Mouse (Mus musculus): Measurements from ENCODE around the gene Col5a2. TPM values are rescaled to one million over a fixed set of nuclear protein-coding genes. Genes with fewer than 3 reads are reported as not detected.

The Col5a2 gene
- total and polyA plus RNA-seq, 3 experiments, result not detected

DNA sequence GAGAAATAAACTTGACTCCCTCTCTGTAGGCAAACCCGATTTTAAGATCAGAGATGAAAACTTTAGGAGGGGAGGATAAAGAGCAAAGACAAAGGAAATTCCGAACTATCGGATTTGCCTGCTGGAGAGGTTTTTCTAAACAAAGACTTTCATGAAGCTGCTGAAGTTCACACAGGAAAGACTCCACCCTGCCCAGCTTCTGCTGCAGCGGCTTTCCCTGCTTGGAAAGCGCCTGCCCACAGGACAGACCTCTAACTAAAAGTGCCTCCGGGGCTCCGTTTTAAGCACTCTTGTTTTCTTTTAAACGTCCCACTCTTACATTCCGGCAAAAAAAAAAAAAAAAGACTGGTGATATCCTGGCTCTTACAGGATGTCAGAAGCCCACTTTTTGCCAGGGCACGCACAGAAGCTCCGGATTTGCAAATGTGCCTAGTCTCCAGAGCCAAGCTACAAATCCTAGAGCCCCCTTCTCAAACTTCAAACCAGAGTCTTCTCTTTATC is 791 bp downstream of the Col5a2 start:
- no peak overlapping the region for H3K4me2 ChIP-seq (ENCODE audit: insufficient read depth, low read depth, poor library complexity, severe bottlenecking)
- H3K9me3 ChIP-seq (replicated peaks; ENCODE audit: low read length), result no peaks in the 10 kb centered on the region
- no peaks in the 10 kb centered on the region for H3K36me3 ChIP-seq (replicated peaks in 1 of 2; ENCODE audit: control insufficient read depth in 1 of 2, insufficient read depth in 1 of 2, low read length in 1 of 2)
- TF ChIP-seq TCF12 (IDR thresholded peaks at IDR 0.05; ENCODE audit: low read depth, low read length) (no peak), USF2 (conservative IDR thresholded peaks at IDR 0.05; ENCODE audit: low read depth, low read length) (no peak), ZKSCAN1 (IDR thresholded peaks at IDR 0.05; ENCODE audit: borderline replicate concordance, low read depth, low read length) (no peak), ZNF384 (IDR thresholded peaks at IDR 0.05; ENCODE audit: low read depth, low read length) (no peak)
- no peak overlapping the region for H3K4me3 ChIP-seq (replicated peaks in 1 of 3; ENCODE audit: low read depth in 2 of 3, low read length in 2 of 3, poor library complexity in 1 of 3)
- H3K27ac ChIP-seq (ENCODE audit: insufficient read depth, low read depth), result no peak overlapping the region
- H3K27me3 ChIP-seq (replicated peaks), result no peaks in the 10 kb centered on the region
- H3K79me2 ChIP-seq (replicated peaks; ENCODE audit: control insufficient read depth, extremely low read depth, insufficient read depth, poor library complexity, severe bottlenecking), result no peaks in the 10 kb centered on the region
- DNase-seq (ENCODE audit: extremely low read depth), result no peak
- dilution Hi-C loops (cut with MboI; ENCODE audit: extremely low pct_ligation_motif_present, extremely low pct_unique_long_range_greater_than_20kb, low sequenced_read_pairs), result no loop called here
- in situ Hi-C loops (cut with MboI; ENCODE audit: low pct_ligation_motif_present, low pct_unique_long_range_greater_than_20kb, low sequenced_read_pairs), result no loop called here
- H3K4me1 ChIP-seq (ENCODE audit: control insufficient read depth in 1 of 2, insufficient read depth in 2 of 2), result no peaks in the 10 kb centered on the region
- no peak overlapping the region for H3K9ac ChIP-seq (ENCODE audit: insufficient read depth, low read depth)

GRCm38 (mm10) chr1:45501437-45501836 is 1.6 kb downstream of the Col5a2 start:
- no peak overlapping the region for H3K4me2 ChIP-seq (ENCODE audit: insufficient read depth, low read depth, poor library complexity, severe bottlenecking)
- H3K27me3 ChIP-seq (replicated peaks), result no peaks in the 10 kb centered on the region
- H3K9ac ChIP-seq (ENCODE audit: insufficient read depth, low read depth), result no peak overlapping the region
- no peaks in the 10 kb centered on the region for H3K36me3 ChIP-seq (replicated peaks in 1 of 2; ENCODE audit: control insufficient read depth in 1 of 2, insufficient read depth in 1 of 2, low read length in 1 of 2)
- in situ Hi-C loops (cut with MboI; ENCODE audit: low pct_ligation_motif_present, low pct_unique_long_range_greater_than_20kb, low sequenced_read_pairs), result no loop called here
- TF ChIP-seq CHD2 (IDR thresholded peaks at IDR 0.05; ENCODE audit: low read length) (no peak), CTCF (conservative IDR thresholded peaks at IDR 0.05 in 1 of 2, IDR thresholded peaks at IDR 0.05 in 1 of 2; ENCODE audit: low read depth in 2 of 2, low read length in 2 of 2) (no peak), USF2 (conservative IDR thresholded peaks at IDR 0.05; ENCODE audit: low read depth, low read length) (no peak), POLR2AphosphoS2 (IDR thresholded peaks at IDR 0.05; ENCODE audit: low read depth, low read length) (no peak), MAZ (IDR thresholded peaks at IDR 0.05; ENCODE audit: low read depth, low read length) (no peak), ZNF384 (IDR thresholded peaks at IDR 0.05; ENCODE audit: low read depth, low read length) (no peak), ETS1 (conservative IDR thresholded peaks at IDR 0.05; ENCODE audit: low read depth, low read length) (no peak), MAX (IDR thresholded peaks at IDR 0.05; ENCODE audit: low read length) (no peak), KAT2A (IDR thresholded peaks at IDR 0.05; ENCODE audit: insufficient replicate concordance, low read length) (no peak), PAX5 (IDR thresholded peaks at IDR 0.05; ENCODE audit: low read length) (no peak)
- dilution Hi-C loops (cut with MboI; ENCODE audit: extremely low pct_ligation_motif_present, extremely low pct_unique_long_range_greater_than_20kb, low sequenced_read_pairs), result no loop called here
- DNase-seq (ENCODE audit: extremely low read depth), result no peak
- no peaks in the 10 kb centered on the region for H3K9me3 ChIP-seq (replicated peaks; ENCODE audit: low read length)
- no peak overlapping the region for H3K27ac ChIP-seq (ENCODE audit: insufficient read depth, low read depth)
- no peaks in the 10 kb centered on the region for H3K4me1 ChIP-seq (ENCODE audit: control insufficient read depth in 1 of 2, insufficient read depth in 2 of 2)
- no peak overlapping the region for H3K4me3 ChIP-seq (replicated peaks in 1 of 3; ENCODE audit: low read depth in 2 of 3, low read length in 2 of 3, poor library complexity in 1 of 3)
- H3K79me2 ChIP-seq (replicated peaks; ENCODE audit: control insufficient read depth, extremely low read depth, insufficient read depth, poor library complexity, severe bottlenecking), result no peaks in the 10 kb centered on the region

GRCm38 (mm10) chr1:45500456-45500855 is 2.6 kb downstream of the Col5a2 start:
- Histone ChIP-seq H3K27me3 (replicated peaks) (no peaks in the 10 kb centered on the region), H3K9me3 (replicated peaks; ENCODE audit: low read length) (no peaks in the 10 kb centered on the region), H3K27ac (ENCODE audit: insufficient read depth, low read depth) (no peak overlapping the region), H3K4me1 (ENCODE audit: control insufficient read depth in 1 of 2, insufficient read depth in 2 of 2) (no peaks in the 10 kb centered on the region), H3K9ac (ENCODE audit: insufficient read depth, low read depth) (no peak overlapping the region), H3K79me2 (replicated peaks; ENCODE audit: control insufficient read depth, extremely low read depth, insufficient read depth, poor library complexity, severe bottlenecking) (no peaks in the 10 kb centered on the region), H3K4me3 (replicated peaks in 1 of 3; ENCODE audit: low read depth in 2 of 3, low read length in 2 of 3, poor library complexity in 1 of 3) (no peak overlapping the region), H3K4me2 (ENCODE audit: insufficient read depth, low read depth, poor library complexity, severe bottlenecking) (no peak overlapping the region), H3K36me3 (replicated peaks in 1 of 2; ENCODE audit: control insufficient read depth in 1 of 2, insufficient read depth in 1 of 2, low read length in 1 of 2) (no peaks in the 10 kb centered on the region)
- no peak for DNase-seq (ENCODE audit: extremely low read depth)
- in situ Hi-C loops (cut with MboI; ENCODE audit: low pct_ligation_motif_present, low pct_unique_long_range_greater_than_20kb, low sequenced_read_pairs), result no loop called here
- dilution Hi-C loops (cut with MboI; ENCODE audit: extremely low pct_ligation_motif_present, extremely low pct_unique_long_range_greater_than_20kb, low sequenced_read_pairs), result no loop called here
- TF ChIP-seq NRF1 (IDR thresholded peaks at IDR 0.05; ENCODE audit: low read depth, low read length) (no peak), SIN3A (IDR thresholded peaks at IDR 0.05; ENCODE audit: low read length) (no peak), RAD21 (IDR thresholded peaks at IDR 0.05; ENCODE audit: low read depth, low read length) (no peak), RCOR1 (conservative IDR thresholded peaks at IDR 0.05; ENCODE audit: low read depth, low read length) (no peak), TBP (conservative IDR thresholded peaks at IDR 0.05; ENCODE audit: low read depth, low read length) (no peak), BHLHE40 (IDR thresholded peaks at IDR 0.05; ENCODE audit: low read depth, low read length) (no peak), HCFC1 (IDR thresholded peaks at IDR 0.05; ENCODE audit: low read depth, low read length) (no peak), CHD1 (IDR thresholded peaks at IDR 0.05; ENCODE audit: low read depth, low read length) (no peak), UBTF (IDR thresholded peaks at IDR 0.05; ENCODE audit: low read depth, low read length) (no peak), EP300 (IDR thresholded peaks at IDR 0.05; ENCODE audit: low read length) (no peak), MAX (IDR thresholded peaks at IDR 0.05; ENCODE audit: low read length) (no peak), JUN (IDR thresholded peaks at IDR 0.05; ENCODE audit: insufficient read depth, low read depth, low read length) (no peak), MYC (IDR thresholded peaks at IDR 0.05; ENCODE audit: low read depth, low read length) (no peak), CHD2 (IDR thresholded peaks at IDR 0.05; ENCODE audit: low read length) (no peak), CTCF (conservative IDR thresholded peaks at IDR 0.05 in 1 of 2, IDR thresholded peaks at IDR 0.05 in 1 of 2; ENCODE audit: low read depth in 2 of 2, low read length in 2 of 2) (no peak), MAZ (IDR thresholded peaks at IDR 0.05; ENCODE audit: low read depth, low read length) (no peak), GABPA (IDR thresholded peaks at IDR 0.05; ENCODE audit: insufficient replicate concordance, low read depth, low read length) (no peak), ZC3H11A (IDR thresholded peaks at IDR 0.05; ENCODE audit: low read depth, low read length) (no peak)
